Mouse (Mus musculus) liver, embryonic 11.5 days (tissue): ENCODE results near the gene Eif3g. TPM values are rescaled to one million over a fixed set of nuclear protein-coding genes. Genes with fewer than 3 reads are reported as not detected.

ENCODE experiments used
- ATAC-seq: fragments of 200-750 bp; cut with Nextera tagmentation; replicated peaks from 2 replicates; pipeline ENCODE4 v1.8.0; 2017; ENCODE audit warnings: moderate number of reproducible peaks, mild to moderate bottlenecking, moderate TSS enrichment, moderate library complexity; ENCODE audit not compliant: low FRiP score
- DNase-seq: peaks from one replicate; pipeline ENCODE4 v3.0.0-alpha.2; 2017; ENCODE audit warnings: low spot score
- H3K27ac ChIP-seq: fragments of 300-500 bp; sonication (generic); 2 replicates; pipeline ENCODE4 v1.5.1; 2014; ENCODE audit warnings: mild to moderate bottlenecking, low read depth, low read length, control low read depth
- H3K27me3 ChIP-seq: fragments of 300-500 bp; sonication (generic); replicated peaks from 2 replicates; pipeline ENCODE4 v1.6.1; 2014; ENCODE audit warnings: low read length, mixed read lengths; ENCODE audit not compliant: control insufficient read depth, insufficient read depth
- H3K36me3 ChIP-seq: fragments of 300-500 bp; sonication (generic); 2 replicates; pipeline ENCODE4 v1.6.1; 2014; ENCODE audit warnings: mild to moderate bottlenecking, low read length, moderate library complexity, mixed read lengths; ENCODE audit not compliant: control insufficient read depth, insufficient read depth
- H3K4me1 ChIP-seq: fragments of 300-500 bp; sonication (generic); replicated peaks from 2 replicates; pipeline ENCODE4 v1.6.1; 2014; ENCODE audit warnings: low read length, mixed read lengths; ENCODE audit not compliant: control insufficient read depth, insufficient read depth
- H3K4me2 ChIP-seq: fragments of 300-500 bp; sonication (generic); 2 replicates; pipeline ENCODE4 v1.6.1; 2014; ENCODE audit warnings: mild to moderate bottlenecking, control low read depth, moderate library complexity
- H3K4me3 ChIP-seq: fragments of 300-500 bp; sonication (generic); 2 replicates; pipeline ENCODE4 v1.5.1; 2014; ENCODE audit warnings: low read depth, low read length, control low read depth
- H3K9ac ChIP-seq: fragments of 300-500 bp; sonication (generic); 2 replicates; pipeline ENCODE4 v1.6.1; 2014; ENCODE audit warnings: low read depth, low read length, control low read depth
- H3K9me3 ChIP-seq: fragments of 300-500 bp; sonication (generic); 2 replicates; pipeline ENCODE4 v1.6.1; 2016; ENCODE audit warnings: low read length, inconsistent platforms, mixed read lengths; ENCODE audit not compliant: control insufficient read depth
- WGBS: fragments of 180-500 bp; shearing (Covaris S2); extraction: QIAGEN DNeasy Blood & Tissue Kit; methylation state at CpG from one replicate; pipeline ENCODE4 v1.1.7; 2014; 5-methylcytosine and 5-hydroxymethylcytosine counted together
- polyA plus RNA-seq: library from polyadenylated mRNA; unstranded; fragments of >200 nt; fragmentation: Nextera tagmentation; extraction: Ambion mirVana; gene quantifications from 2 replicates; pipeline ENCODE4 v1.2.1, GENCODE M21; 2014

Gene Eif3g
- polyA plus RNA-seq, 1 experiment from 2014 or later = 448 TPM

GRCm38 (mm10) chr9:20879097-20879792 lies 19.2 kb downstream of the Eif3g start, which contains the start of gene Angptl6:
Angptl6 (minus strand) TSS chr9:20879727.
- H3K4me3 ChIP-seq = peak within 1 kb of the TSS; percentile 49
- H3K4me2 ChIP-seq = peak within 1 kb of the TSS; percentile 89
- H3K27me3 ChIP-seq = no peaks in the 10 kb centered on the region
- no peaks in the 10 kb centered on the region for H3K9me3 ChIP-seq
- H3K4me1 ChIP-seq = peaks cover 16% of the 10 kb centered on the region
- peak within 1 kb of the TSS; percentile 87 for H3K27ac ChIP-seq
- DNase-seq (no peak), ATAC-seq (no peak)
- H3K36me3 ChIP-seq = no peaks in the 10 kb centered on the region
- H3K9ac ChIP-seq = peak within 1 kb of the TSS; percentile 84
- WGBS = 82% methylated on average over 13 of the region's 13 CpGs

DNA sequence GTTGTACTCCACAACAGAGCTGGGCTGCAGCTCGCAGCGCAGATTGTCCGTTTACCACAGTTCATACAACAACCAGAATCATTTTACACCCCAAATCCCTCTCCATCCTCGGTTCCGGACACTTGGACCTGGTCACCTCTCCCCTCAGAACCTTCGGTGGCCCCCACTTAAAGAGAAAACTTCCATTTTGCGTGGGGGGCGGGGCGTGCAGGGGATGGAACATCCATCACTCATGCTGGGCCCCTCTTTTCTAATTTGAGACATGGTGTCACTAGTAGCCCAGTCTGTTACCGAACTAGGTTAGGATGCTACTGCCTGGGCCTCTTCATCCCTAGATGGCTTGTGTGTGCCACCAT lies 19.7 kb downstream of the Eif3g start:
- Histone ChIP-seq H3K27ac (peak overlapping the region; percentile 87), H3K4me3 (peak overlapping the region; percentile 49), H3K27me3 (no peaks in the 10 kb centered on the region), H3K9me3 (no peaks in the 10 kb centered on the region), H3K9ac (peak overlapping the region; percentile 84), H3K4me2 (peak overlapping the region; percentile 89), H3K4me1 (peaks cover 16% of the 10 kb centered on the region), H3K36me3 (no peaks in the 10 kb centered on the region)
- no peak for DNase-seq
- ATAC-seq = peak; percentile 4; the same call in 1 of the 2 replicates
- WGBS = 20% methylated on average over 10 of the region's 10 CpGs

GRCm38 (mm10) chr9:20878041-20878709 lies 20.2 kb downstream of the Eif3g start:
- Histone ChIP-seq H3K36me3 (no peaks in the 10 kb centered on the region), H3K27ac (peak overlapping the region; percentile 87), H3K27me3 (no peaks in the 10 kb centered on the region), H3K4me3 (peak overlapping the region; percentile 49), H3K9me3 (no peaks in the 10 kb centered on the region), H3K4me2 (peak overlapping the region; percentile 89), H3K9ac (peak overlapping the region; percentile 84), H3K4me1 (peaks cover 16% of the 10 kb centered on the region)
- ATAC-seq (peak; percentile 96), DNase-seq (peak; percentile 99)
- WGBS = under 1% methylated on average over 69 of the region's 69 CpGs

GRCm38 (mm10) chr9:20877118-20878040 lies 21.0 kb downstream of the Eif3g start:
- peak overlapping the region; percentile 30 for H3K9ac ChIP-seq
- no peak; the same call in 1 of the 2 replicates for ATAC-seq
- DNase-seq = no peak

GRCm38 (mm10) chr9:20876318-20877117 lies 21.9 kb downstream of the Eif3g start:
- 68% methylated on average over 8 of the region's 9 CpGs for WGBS
- peaks cover 16% of the 10 kb centered on the region for H3K4me1 ChIP-seq
- H3K4me2 ChIP-seq = no peak overlapping the region
- no peaks in the 10 kb centered on the region for H3K36me3 ChIP-seq
- H3K9ac ChIP-seq = no peak overlapping the region
- no peak overlapping the region for H3K27ac ChIP-seq
- no peak for ATAC-seq
- no peaks in the 10 kb centered on the region for H3K9me3 ChIP-seq
- DNase-seq = no peak
- H3K27me3 ChIP-seq = no peaks in the 10 kb centered on the region
- no peak overlapping the region for H3K4me3 ChIP-seq

More at GRCm38 (mm10) chr9:20877118-20878040, 21.0 kb downstream of the Eif3g start:
- no peaks in the 10 kb centered on the region for H3K27me3 ChIP-seq
- peak overlapping the region; percentile 89 for H3K4me2 ChIP-seq
- H3K36me3 ChIP-seq = no peaks in the 10 kb centered on the region
- peaks cover 16% of the 10 kb centered on the region for H3K4me1 ChIP-seq
- H3K9me3 ChIP-seq = no peaks in the 10 kb centered on the region
- peak overlapping the region; percentile 49 for H3K4me3 ChIP-seq
- H3K27ac ChIP-seq = peak overlapping the region; percentile 26; the same call in 1 of the 2 replicates
- 33% methylated on average over 14 of the region's 14 CpGs for WGBS

DNA sequence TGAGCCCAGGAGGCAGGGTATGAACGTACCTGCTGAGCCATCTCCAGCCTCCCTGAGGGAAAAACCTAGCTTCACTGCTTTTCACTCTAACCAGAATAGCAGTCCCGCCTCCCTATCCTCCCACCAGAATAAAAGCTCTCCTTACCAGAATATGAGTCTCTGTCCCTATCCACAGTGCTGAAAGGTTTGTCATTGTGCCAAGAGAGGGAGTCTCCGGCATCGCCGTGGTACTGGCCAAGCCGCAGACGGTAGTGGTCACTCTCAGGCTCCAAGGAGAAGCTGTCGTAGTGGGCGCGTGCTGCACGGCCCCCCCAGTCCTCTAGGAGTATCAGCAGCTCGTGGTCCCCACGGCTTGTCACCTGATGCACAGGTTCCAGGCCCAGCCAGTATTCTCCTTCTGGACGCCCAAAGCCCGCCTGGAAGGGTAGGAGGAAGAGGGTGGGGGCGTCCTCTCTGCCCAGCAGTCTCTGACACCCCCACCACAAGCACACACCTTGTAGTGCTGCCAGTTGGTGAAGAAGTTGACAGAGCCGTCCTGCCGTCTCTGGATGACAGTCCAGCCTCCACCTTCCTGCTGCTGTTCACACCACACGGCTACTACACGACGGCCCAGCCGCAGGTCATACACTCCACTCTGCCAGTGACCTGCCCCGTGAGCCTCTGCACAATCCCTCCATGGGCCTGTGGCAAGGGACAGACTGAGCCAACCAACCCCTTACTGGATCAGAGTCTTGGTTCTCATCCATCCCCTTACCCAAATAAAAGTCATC lies 23.2 kb downstream of the Eif3g start:
- H3K36me3 ChIP-seq = no peaks in the 10 kb centered on the region

GRCm38 (mm10) chr9:20873521-20873920 lies 24.9 kb downstream of the Eif3g start:
- no peak overlapping the region for H3K9ac ChIP-seq
- no peaks in the 10 kb centered on the region for H3K9me3 ChIP-seq
- DNase-seq (no peak), ATAC-seq (no peak)
- 0 out of 2 replicates have a peak, but pooled peaks cover 3% of the 10 kb centered on the region for H3K4me1 ChIP-seq
- WGBS = 77% methylated on average over 12 of the region's 12 CpGs
- H3K27ac ChIP-seq = no peak overlapping the region
- no peak overlapping the region for H3K4me3 ChIP-seq
- peaks cover 11% of the 10 kb centered on the region for H3K27me3 ChIP-seq
- H3K4me2 ChIP-seq = no peak overlapping the region
- no peaks in the 10 kb centered on the region for H3K36me3 ChIP-seq

More for the DNA sequence above, 23.2 kb downstream of the Eif3g start:
- Histone ChIP-seq H3K9me3 (no peaks in the 10 kb centered on the region), H3K4me2 (no peak overlapping the region), H3K9ac (no peak overlapping the region), H3K4me3 (no peak overlapping the region), H3K4me1 (peaks cover 16% of the 10 kb centered on the region), H3K27me3 (no peaks in the 10 kb centered on the region; the same call in 1 of the 2 replicates), H3K27ac (no peak overlapping the region)
- 70% methylated on average over 23 of the region's 23 CpGs for WGBS
- ATAC-seq (no peak), DNase-seq (no peak)
